ENCODE assay signal across 8 mouse cellular contexts in genomic region chr8:57574398-57574797, GRCm38 (mm10).
A peak's percentile ranks its signal among the peaks of the same experiment; 100 is the strongest.
DNase-seq lines count a peak whose midpoint lies in the region; ATAC-seq and TF ChIP-seq lines count a peak whose summit lies in the region.

No protein-coding gene starts in this region.

- no peak overlapping the region for H3K4me3 ChIP-seq in lung, adult 2 months (replicated peaks; ENCODE audit: extremely low read depth, low read depth, low read length)

- peak; percentile 53 for ATAC-seq in CD4-positive, CD25-positive, alpha-beta regulatory T cell, adult 4 months
- peak; percentile 78 for ATAC-seq in neutrophil, adult 5-6 weeks (ENCODE audit: extremely low read depth, insufficient number of reproducible peaks, low FRiP score, poor library complexity, severe bottlenecking)

- TF ChIP-seq CTCF in lung, adult 2 months (IDR thresholded peaks at IDR 0.05; ENCODE audit: insufficient read depth, low read length): peak; percentile 78

- TF ChIP-seq POLR2A in lung, adult 2 months (IDR thresholded peaks at IDR 0.05; ENCODE audit: borderline replicate concordance, extremely low read depth, low read depth, low read length): no peak

- intact Hi-C loops in heart, postnatal 14 days (cut with DNase I): loop anchor here (1.0 to 5.0 kb wide), 2 partner anchors 37 to 217 kb away; no protein-coding TSS in a partner anchor

- peaks cover 4% of the 10 kb centered on the region for H3K4me1 ChIP-seq in lung, adult 2 months (ENCODE audit: control insufficient read depth, insufficient read depth, low read length)

- WGBS in lung, adult 2 months: 11% methylated on average over 7 of the region's 7 CpGs

- peak; percentile 89 for DNase-seq in adrenal gland, postnatal 14 days
- DNase-seq in embryo, embryonic 9.5 days (ENCODE audit: extremely low spot score): peak; percentile 61
- DNase-seq in heart, postnatal 14 days: peak; percentile 85 to 88
- peak; percentile 69 to 75 for DNase-seq in kidney, postnatal 25 days
- DNase-seq in lung, adult 2 months: peak; percentile 65
- DNase-seq in thymus, postnatal 10 days (ENCODE audit: low spot score in 2 of 2): peak; percentile 67 to 88
